Mouse (Mus musculus) liver, embryonic 14.5 days (tissue): Measurements from ENCODE around the gene Ms4a4c.

Experiments
- CTCF ChIP-seq: IDR thresholded peaks from 2 replicates; pipeline ENCODE4 v1.5.1; 2016; ENCODE audit warnings: antibody characterized with exemption, low read depth, control low read depth
- EP300 ChIP-seq: IDR thresholded peaks from 2 replicates; pipeline ENCODE4 v1.6.1; 2016; ENCODE audit warnings: antibody characterized with exemption, low read depth

GRCm38 (mm10) chr19:11411640-11412039, 7.1 kb downstream of the Ms4a4c start:
- TF ChIP-seq CTCF, result no peak
- TF ChIP-seq EP300, result no peak
